Comparison of ENCODE assay signal across 10 mouse cellular contexts in genomic region chr10:80017361-80017760, GRCm38 (mm10). TPM values are rescaled to one million over a fixed set of nuclear protein-coding genes. Genes with fewer than 3 reads are reported as not detected.
DNase-seq lines count a peak whose midpoint lies in the region; ATAC-seq and TF ChIP-seq lines count a peak whose summit lies in the region.
"Had no signal": no experiment of that assay in that cellular context is flagged by ENCODE, and none has a peak within 500 bp of the region (broad histone marks: within the 10 kb centered on the region; RNA-seq: fewer than 3 reads in every experiment).

No protein-coding gene starts in this region.

- H3K9me3 ChIP-seq in intestine, embryonic 16.5 days (ENCODE audit: control insufficient read depth, low read length) = no peaks in the 10 kb centered on the region
- no peaks in the 10 kb centered on the region for H3K9me3 ChIP-seq in intestine, embryonic 15.5 days
- no peaks in the 10 kb centered on the region for H3K9me3 ChIP-seq in heart, embryonic 15.5 days (replicated peaks)
- H3K9me3 ChIP-seq: neural tube, embryonic 13.5 days had no signal

- intact Hi-C loops in gastrocnemius, postnatal 36 days (cut with DNase I) = no loop called here

- peak; percentile 68 for DNase-seq in lung, postnatal 14 days
- peak; percentile 97 for DNase-seq in thymus, adult 2 months
- no peak for DNase-seq in cerebellum, postnatal 10 days
- DNase-seq in cerebellum, postnatal 36 days = no peak
- no peak for DNase-seq in gastrocnemius, postnatal 36 days

- TF ChIP-seq POLR2A in thymus, adult 2 months (IDR thresholded peaks at IDR 0.05; ENCODE audit: control insufficient read depth, extremely low read depth, insufficient read depth, low read length, poor library complexity) = no peak

- H3K4me3 ChIP-seq in intestine, embryonic 16.5 days (ENCODE audit: low read length) = peak overlapping the region; percentile 7; the same call in 1 of the 2 replicates
- H3K4me3 ChIP-seq in intestine, embryonic 15.5 days (replicated peaks) = no peak overlapping the region
- H3K4me3 ChIP-seq in heart, embryonic 15.5 days = peak overlapping the region; percentile 32; the same call in 1 of the 2 replicates
- H3K4me3 ChIP-seq in thymus, adult 2 months (ENCODE audit: control insufficient read depth, insufficient read depth, low read length) = peak overlapping the region; percentile 83
- H3K4me3 ChIP-seq: neural tube, embryonic 13.5 days had no signal

- WGBS in intestine, embryonic 16.5 days = 70% methylated on average over 3 of the region's 3 CpGs
- 57% methylated on average over 3 of the region's 3 CpGs for whole genome bisulfite sequencing in intestine, embryonic 15.5 days
- WGBS in heart, embryonic 15.5 days = 69% methylated on average over 3 of the region's 3 CpGs
- WGBS in thymus, adult 2 months = 2% methylated on average over 3 of the region's 3 CpGs

- H3K9ac ChIP-seq in intestine, embryonic 16.5 days (ENCODE audit: low read depth, low read length) = no peak overlapping the region; the same call in 1 of the 2 replicates
- H3K9ac ChIP-seq in intestine, embryonic 15.5 days = no peak overlapping the region
- H3K9ac ChIP-seq in heart, embryonic 15.5 days = no peak overlapping the region
- H3K9ac ChIP-seq: neural tube, embryonic 13.5 days had no signal

- peaks cover 20% of the 10 kb centered on the region for H3K4me1 ChIP-seq in intestine, embryonic 16.5 days (ENCODE audit: control insufficient read depth, insufficient read depth, low read length)
- peaks cover 18% of the 10 kb centered on the region for H3K4me1 ChIP-seq in intestine, embryonic 15.5 days (replicated peaks)
- peaks cover 30% of the 10 kb centered on the region for H3K4me1 ChIP-seq in heart, embryonic 15.5 days (replicated peaks)
- H3K4me1 ChIP-seq in thymus, adult 2 months (replicated peaks; ENCODE audit: control insufficient read depth, insufficient read depth, low read length) = peaks cover 49% of the 10 kb centered on the region

- no peak for ATAC-seq in intestine, embryonic 16.5 days
- ATAC-seq in intestine, embryonic 15.5 days = no peak
- ATAC-seq in heart, embryonic 15.5 days (replicated peaks; ENCODE audit: insufficient number of reproducible peaks, insufficient read depth, low FRiP score, low read depth) = no peak
- ATAC-seq: Patski had no signal

- H3K36me3 ChIP-seq in intestine, embryonic 16.5 days (ENCODE audit: control insufficient read depth, insufficient read depth, low read length) = no peaks in the 10 kb centered on the region
- no peaks in the 10 kb centered on the region for H3K36me3 ChIP-seq in intestine, embryonic 15.5 days
- no peaks in the 10 kb centered on the region for H3K36me3 ChIP-seq in heart, embryonic 15.5 days
- H3K36me3 ChIP-seq in thymus, adult 2 months (ENCODE audit: control insufficient read depth, insufficient read depth, low read length) = peaks cover 42% of the 10 kb centered on the region

- peaks cover 12% of the 10 kb centered on the region for H3K27me3 ChIP-seq in intestine, embryonic 16.5 days (replicated peaks; ENCODE audit: control insufficient read depth, insufficient read depth, low read length)
- peaks cover 28% of the 10 kb centered on the region for H3K27me3 ChIP-seq in intestine, embryonic 15.5 days (replicated peaks)
- peaks cover 39% of the 10 kb centered on the region for H3K27me3 ChIP-seq in heart, embryonic 15.5 days
- H3K27me3 ChIP-seq in thymus, adult 2 months (ENCODE audit: control insufficient read depth, insufficient read depth, low read length) = no peaks in the 10 kb centered on the region
- H3K27me3 ChIP-seq: Patski had no signal

- TF ChIP-seq CTCF in thymus, adult 2 months (IDR thresholded peaks at IDR 0.05; ENCODE audit: borderline replicate concordance, control insufficient read depth, extremely low read depth, insufficient read depth, low read length, poor library complexity) = peak; percentile 15; the same call in 1 of the 2 replicates

- H3K4me2 ChIP-seq in intestine, embryonic 16.5 days (ENCODE audit: low read depth, low read length) = no peak overlapping the region
- no peak overlapping the region for H3K4me2 ChIP-seq in intestine, embryonic 15.5 days (replicated peaks)
- H3K4me2 ChIP-seq in heart, embryonic 15.5 days = peak overlapping the region; percentile 30; the same call in 1 of the 2 replicates
- H3K4me2 ChIP-seq: neural tube, embryonic 13.5 days had no signal

- no peak overlapping the region for H3K27ac ChIP-seq in intestine, embryonic 16.5 days (ENCODE audit: low read length)
- no peak overlapping the region for H3K27ac ChIP-seq in intestine, embryonic 15.5 days
- H3K27ac ChIP-seq in heart, embryonic 15.5 days = no peak overlapping the region
- peak overlapping the region; percentile 99 for H3K27ac ChIP-seq in thymus, adult 2 months (ENCODE audit: control insufficient read depth, insufficient read depth, low read length)
- H3K27ac ChIP-seq: neural tube, embryonic 13.5 days had no signal

RNA-seq across cellular contexts. Expression of gene Arhgap45, which starts 0.9 kb away (rescaled TPM):
- 6.0 and 7.3 TPM in 2 replicates for polyA plus RNA-seq in intestine, embryonic 16.5 days (2015; fragmentation: Nextera tagmentation; extraction: Ambion mirVana)
- polyA plus RNA-seq in intestine, embryonic 15.5 days (2015; fragmentation: Nextera tagmentation; extraction: Ambion mirVana) = 6.3 and 6.5 TPM in 2 replicates
- polyA plus RNA-seq in heart, embryonic 15.5 days (2015; fragmentation: Nextera tagmentation; extraction: Ambion mirVana) = 4.7 and 14.4 TPM in 2 replicates
- 1,362 and 1,504 TPM in 2 replicates for polyA plus RNA-seq in thymus, adult 2 months (2012; rRNA removed)
- total RNA-seq in gastrocnemius, postnatal 36 days (2021) = 1 to 10 TPM; 1.1 to 2.7 TPM

RNA-seq across cellular contexts. Expression of gene Abca7, which starts 21.1 kb away (rescaled TPM):
- 3.3 and 3.4 TPM in 2 replicates for polyA plus RNA-seq in intestine, embryonic 16.5 days (2015; fragmentation: Nextera tagmentation; extraction: Ambion mirVana)
- polyA plus RNA-seq in intestine, embryonic 15.5 days (2015; fragmentation: Nextera tagmentation; extraction: Ambion mirVana) = 3.0 and 3.7 TPM in 2 replicates
- polyA plus RNA-seq in heart, embryonic 15.5 days (2015; fragmentation: Nextera tagmentation; extraction: Ambion mirVana) = 2.1 and 3.9 TPM in 2 replicates
- polyA plus RNA-seq in thymus, adult 2 months (2012; rRNA removed) = 79.5 and 83.5 TPM in 2 replicates
- total RNA-seq in gastrocnemius, postnatal 36 days (2021) = 1 to 10 TPM; 5.4 to 5.8 TPM

RNA-seq across cellular contexts. Expression of gene Polr2e, which starts 22.2 kb away (rescaled TPM):
- polyA plus RNA-seq in intestine, embryonic 16.5 days (2015; fragmentation: Nextera tagmentation; extraction: Ambion mirVana) = 190 and 212 TPM in 2 replicates
- polyA plus RNA-seq in intestine, embryonic 15.5 days (2015; fragmentation: Nextera tagmentation; extraction: Ambion mirVana) = 206 and 218 TPM in 2 replicates
- 115 and 136 TPM in 2 replicates for polyA plus RNA-seq in heart, embryonic 15.5 days (2015; fragmentation: Nextera tagmentation; extraction: Ambion mirVana)
- 211 and 226 TPM in 2 replicates for polyA plus RNA-seq in thymus, adult 2 months (2012; rRNA removed)
- total RNA-seq in gastrocnemius, postnatal 36 days (2021) = 10 to 100 TPM; 36.0 to 42.5 TPM

RNA-seq across cellular contexts. Expression of gene Cnn2, which starts 29.0 kb away (rescaled TPM):
- polyA plus RNA-seq in intestine, embryonic 16.5 days (2015; fragmentation: Nextera tagmentation; extraction: Ambion mirVana) = 226 and 245 TPM in 2 replicates
- polyA plus RNA-seq in intestine, embryonic 15.5 days (2015; fragmentation: Nextera tagmentation; extraction: Ambion mirVana) = 239 and 242 TPM in 2 replicates
- polyA plus RNA-seq in heart, embryonic 15.5 days (2015; fragmentation: Nextera tagmentation; extraction: Ambion mirVana) = 208 and 243 TPM in 2 replicates
- 239 and 245 TPM in 2 replicates for polyA plus RNA-seq in thymus, adult 2 months (2012; rRNA removed)
- 1 to 10 TPM; 5.2 to 6.0 TPM for total RNA-seq in gastrocnemius, postnatal 36 days (2021)

RNA-seq across cellular contexts. Expression of gene Gpx4, which starts 29.6 kb away (rescaled TPM):
- polyA plus RNA-seq in intestine, embryonic 16.5 days (2015; fragmentation: Nextera tagmentation; extraction: Ambion mirVana) = 942 and 972 TPM in 2 replicates
- 712 and 771 TPM in 2 replicates for polyA plus RNA-seq in intestine, embryonic 15.5 days (2015; fragmentation: Nextera tagmentation; extraction: Ambion mirVana)
- 628 and 658 TPM in 2 replicates for polyA plus RNA-seq in heart, embryonic 15.5 days (2015; fragmentation: Nextera tagmentation; extraction: Ambion mirVana)
- 517 and 598 TPM in 2 replicates for polyA plus RNA-seq in thymus, adult 2 months (2012; rRNA removed)
- total RNA-seq in gastrocnemius, postnatal 36 days (2021) = 100 to 1,000 TPM; 500 to 536 TPM

Comparison
In these comparisons a context has a peak if more than half of its experiments do, and no peak if none do; other contexts are left out.
1. DNase-seq: peak in lung, postnatal 14 days (single experiment) and thymus, adult 2 months (single experiment); none in cerebellum, postnatal 10 days (0 of 2), cerebellum, postnatal 36 days (0 of 2) and gastrocnemius, postnatal 36 days (0 of 2).
2. RNA of gene Arhgap45, which starts 0.9 kb away (polyA plus RNA-seq): 1,362 to 1,504 TPM in thymus, adult 2 months; 6.0 to 7.3 TPM in intestine, embryonic 16.5 days, 6.3 to 6.5 TPM in intestine, embryonic 15.5 days and 4.7 to 14.4 TPM in heart, embryonic 15.5 days; every median in the first group is over 10 times any median in the second.
3. RNA of gene Abca7, which starts 21.1 kb away (polyA plus RNA-seq): 79.5 to 83.5 TPM in thymus, adult 2 months; 3.3 to 3.4 TPM in intestine, embryonic 16.5 days, 3.0 to 3.7 TPM in intestine, embryonic 15.5 days and 2.1 to 3.9 TPM in heart, embryonic 15.5 days; every median in the first group is over 10 times any median in the second.